Mouse (Mus musculus): Measurements from ENCODE around the gene Ncmap. TPM values are rescaled to one million over a fixed set of nuclear protein-coding genes. Genes with fewer than 3 reads are reported as not detected.

The Ncmap gene
- total RNA-seq, 2 experiments from 2014 or later, result not detected

- no peak for DNase-seq
Observed at GRCm38 (mm10) chr4:135352326-135353065, 45.5 kb downstream of the Ncmap start.

- no peak for DNase-seq
Observed at GRCm38 (mm10) chr4:135337376-135337942, 60.6 kb downstream of the Ncmap start.

GRCm38 (mm10) chr4:135336023-135336357 lies 62.0 kb downstream of the Ncmap start:
- DNase-seq, result no peak

DNA sequence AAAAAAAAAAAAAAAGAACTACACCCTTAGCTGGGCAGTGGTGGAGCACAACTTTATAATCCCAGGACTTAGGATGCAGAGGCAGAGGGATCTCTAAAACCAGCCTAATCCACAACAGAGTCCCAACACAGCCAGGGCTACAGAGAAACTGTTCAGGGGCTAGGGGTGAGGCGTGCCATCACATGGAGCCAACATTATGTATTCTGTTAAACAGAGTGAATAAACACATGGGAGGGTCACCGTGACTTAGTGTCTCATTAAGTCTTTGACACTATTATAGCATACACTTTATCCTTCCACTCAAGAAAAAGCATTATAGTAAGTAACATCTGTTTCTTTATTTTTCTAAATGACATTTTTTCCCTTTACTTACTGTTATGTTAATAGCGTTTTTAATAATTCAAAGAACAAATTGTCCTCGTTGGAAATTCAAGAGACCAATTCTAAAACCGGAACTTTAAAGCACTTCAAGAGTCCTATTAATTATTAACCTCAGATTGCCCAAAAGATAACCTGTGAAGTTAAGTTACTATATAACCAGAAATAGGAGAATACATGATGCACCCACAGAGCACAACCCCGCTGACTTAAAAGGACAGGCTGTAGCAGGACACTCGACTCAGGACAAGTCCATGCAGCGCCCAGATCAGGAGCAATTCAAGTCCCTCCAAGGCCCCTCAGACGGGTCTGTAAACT lies 62.6 kb downstream of the Ncmap start:
- DNase-seq, result no peak

DNA sequence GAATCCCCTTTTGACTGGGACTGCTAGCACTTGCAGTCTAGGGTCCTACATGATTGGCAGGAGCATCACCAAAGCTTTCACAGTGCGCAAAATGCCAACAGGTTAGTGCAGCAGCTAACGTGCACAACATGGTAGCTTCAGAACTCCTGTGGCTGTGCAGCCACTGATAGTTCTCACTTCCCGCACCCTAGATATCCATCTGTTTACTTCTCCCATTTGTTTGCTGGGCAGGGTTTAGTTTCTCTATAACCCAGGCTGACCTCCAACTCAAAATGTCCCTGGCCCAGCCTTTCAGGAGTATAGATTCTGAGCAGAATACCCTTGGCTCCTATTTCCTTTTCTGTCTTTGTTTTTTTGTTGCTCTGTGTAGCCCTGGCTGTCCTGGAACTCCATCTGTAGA lies 71.6 kb downstream of the Ncmap start:
- no peak for DNase-seq

DNA sequence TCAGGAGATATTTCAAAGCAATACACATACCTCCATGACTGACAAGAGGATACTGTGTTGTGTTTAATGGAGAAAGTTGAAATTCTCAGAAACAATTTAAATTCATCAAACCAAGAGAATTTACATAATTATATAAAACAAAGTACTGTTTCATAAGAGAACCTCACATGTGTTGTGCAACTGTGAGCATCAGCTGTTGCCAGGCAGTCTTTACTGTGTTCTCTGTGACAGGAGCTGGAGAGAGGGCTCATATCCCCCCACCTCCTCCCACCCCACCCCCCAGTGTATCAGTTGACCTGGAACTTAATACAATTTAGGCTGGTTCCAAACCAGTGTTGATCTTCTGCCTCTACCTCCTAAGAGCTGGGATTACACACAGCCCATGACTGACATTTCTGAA lies 72.0 kb downstream of the Ncmap start:
- DNase-seq, result no peak

DNA sequence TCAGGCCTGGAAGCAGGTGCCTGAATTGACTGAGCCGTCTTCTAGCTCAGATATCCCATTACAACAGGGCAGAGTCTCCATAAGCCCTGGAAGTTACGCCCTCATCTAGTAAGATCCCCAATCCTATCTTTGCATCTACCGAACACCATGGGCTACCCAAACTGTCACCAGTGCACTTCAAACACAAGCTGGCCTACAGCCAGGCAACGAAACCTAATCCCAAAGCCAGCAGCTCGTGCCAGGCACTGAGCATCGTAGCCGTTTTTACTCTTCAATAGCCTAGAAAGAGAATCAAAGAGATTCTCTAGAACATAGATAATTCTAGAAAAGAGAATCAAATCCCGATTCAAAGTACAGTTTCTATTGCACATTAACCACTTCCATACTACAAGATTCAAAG lies 75.0 kb downstream of the Ncmap start:
- no peak for DNase-seq

Small RNA genes within 50 kb of the gene (microRNA-seq; reads per million reads assigned to microRNA genes)
- gene Mir700, result 316 to 406 reads per million in 2 experiments

Other genes starting within 250 kb of the Ncmap start
- 100 to 1,000 TPM; 253 to 258 TPM for gene Clic4, start 125.4 kb downstream of the Ncmap start, total RNA-seq (2021)
- 10 to 100 TPM; 45.3 to 60.2 TPM for gene Srrm1, start 44.9 kb downstream of the Ncmap start, total RNA-seq (2021)
- gene Rcan3, start 35.6 kb upstream of the Ncmap start, total RNA-seq (2021), result 10 to 100 TPM in 1 of 2 experiments, 1 to 10 TPM in 1; 9.0 to 13.4 TPM
- 1 to 10 TPM in 1 of 2 experiments, not detected in 1; 1.0 TPM for gene Stpg1, start 96.6 kb upstream of the Ncmap start, total RNA-seq (2021)
- gene Nipal3, start 96.8 kb upstream of the Ncmap start, total RNA-seq (2021), result 10 to 100 TPM; 35.0 to 37.0 TPM
- gene Grhl3, start 175.4 kb upstream of the Ncmap start, total RNA-seq (2021), result not detected